Mouse (Mus musculus) urinary bladder, postnatal 25 days (tissue): Measurements from ENCODE around the gene Ifitm5.

Experiments used
- DNase-seq: peaks from one replicate; pipeline ENCODE4 v3.0.0; 2022; ENCODE audit warnings: low spot score

Gene Ifitm5

GRCm38 (mm10) chr7:140961416-140961815, 11.3 kb upstream of the Ifitm5 start:
- no peak for DNase-seq

- DNase-seq: no peak
These were observed 9.9 kb upstream of the Ifitm5 start for GRCm38 (mm10) chr7:140960026-140960425.

- no peak for DNase-seq
These were observed 9.2 kb upstream of the Ifitm5 start for GRCm38 (mm10) chr7:140959181-140959901.

GRCm38 (mm10) chr7:140956556-140956869, 6.4 kb upstream of the Ifitm5 start:
- DNase-seq: no peak

GRCm38 (mm10) chr7:140955758-140956555, 5.9 kb upstream of the Ifitm5 start, which contains the start of the genes Gm45717 and Ifitm2:
TSS of gene Gm45717 (minus strand) at chr7:140955937.
TSS of gene Ifitm2 (minus strand) at chr7:140955987.
- DNase-seq: peak; percentile 67

- DNase-seq: no peak
These were observed 5.3 kb upstream of the Ifitm5 start for GRCm38 (mm10) chr7:140955342-140955741.

GRCm38 (mm10) chr7:140954733-140955071, 4.6 kb upstream of the Ifitm5 start:
- DNase-seq: no peak

- DNase-seq: no peak
These were observed 4.0 kb upstream of the Ifitm5 start for GRCm38 (mm10) chr7:140953800-140954732.

- no peak for DNase-seq
These were observed 3.0 kb upstream of the Ifitm5 start for GRCm38 (mm10) chr7:140953133-140953532.

GRCm38 (mm10) chr7:140952441-140952840, 2.4 kb upstream of the Ifitm5 start:
- no peak for DNase-seq

GRCm38 (mm10) chr7:140951765-140952164, 1.7 kb upstream of the Ifitm5 start:
- no peak for DNase-seq

- DNase-seq: no peak
These were observed 960 bp upstream of the Ifitm5 start for GRCm38 (mm10) chr7:140951051-140951450.

GRCm38 (mm10) chr7:140949255-140949654, 836 bp downstream of the Ifitm5 start:
- DNase-seq: no peak

GRCm38 (mm10) chr7:140948161-140948560, 1.9 kb downstream of the Ifitm5 start:
- DNase-seq: no peak

- DNase-seq: no peak
These were observed 3.1 kb downstream of the Ifitm5 start for GRCm38 (mm10) chr7:140946980-140947379.

GRCm38 (mm10) chr7:140946311-140946710, 3.8 kb downstream of the Ifitm5 start:
- DNase-seq: no peak

- no peak for DNase-seq
These were observed 4.8 kb downstream of the Ifitm5 start for GRCm38 (mm10) chr7:140945247-140945646.

GRCm38 (mm10) chr7:140944236-140944635, 5.9 kb downstream of the Ifitm5 start:
- DNase-seq: no peak

GRCm38 (mm10) chr7:140943356-140943755, 6.7 kb downstream of the Ifitm5 start:
- DNase-seq: no peak

GRCm38 (mm10) chr7:140942811-140943210, 7.3 kb downstream of the Ifitm5 start:
- no peak for DNase-seq

GRCm38 (mm10) chr7:140942341-140942740, 7.8 kb downstream of the Ifitm5 start:
- DNase-seq: no peak
